25 mouse cellular contexts compared by ENCODE assay signal in the genomic region with DNA sequence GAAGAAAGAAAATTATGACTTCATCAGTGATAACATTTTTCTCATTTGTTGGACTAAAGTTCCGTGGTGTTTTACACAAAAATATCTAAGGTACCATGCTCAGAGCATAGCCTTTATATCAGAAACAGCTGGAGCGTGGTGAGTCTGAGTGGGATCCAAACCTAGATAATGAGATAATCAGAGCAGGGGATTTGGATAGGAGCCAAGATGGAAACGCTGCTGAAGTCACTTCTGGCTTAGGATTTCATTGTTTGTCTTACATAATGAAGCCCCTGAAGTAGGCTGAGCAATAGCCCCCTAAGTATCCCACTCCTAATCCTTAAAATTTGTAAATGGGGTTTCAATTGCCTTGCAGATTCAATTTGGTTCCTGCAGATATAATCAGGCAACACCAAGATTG. TPM values are rescaled to one million over a fixed set of nuclear protein-coding genes. Genes with fewer than 3 reads are reported as not detected.
DNase-seq lines count a peak whose midpoint lies in the region; ATAC-seq and TF ChIP-seq lines count a peak whose summit lies in the region.
"Had no signal": no experiment of that assay in that cellular context is flagged by ENCODE, and none has a peak within 500 bp of the region (broad histone marks: within the 10 kb centered on the region; RNA-seq: fewer than 3 reads in every experiment).

No protein-coding gene starts in this region.

- H3K4me1 ChIP-seq in hindbrain, embryonic 16.5 days (ENCODE audit: control insufficient read depth, insufficient read depth, low read depth, low read length), result no peaks in the 10 kb centered on the region
- no peaks in the 10 kb centered on the region for H3K4me1 ChIP-seq in hindbrain, embryonic 12.5 days
- no peaks in the 10 kb centered on the region for H3K4me1 ChIP-seq in midbrain, embryonic 14.5 days (ENCODE audit: control insufficient read depth, insufficient read depth, low read length)
- 0 out of 2 replicates have a peak, but pooled peaks cover 4% of the 10 kb centered on the region for H3K4me1 ChIP-seq in midbrain, embryonic 13.5 days (replicated peaks)
- no peaks in the 10 kb centered on the region for H3K4me1 ChIP-seq in embryonic facial prominence, embryonic 14.5 days (ENCODE audit: control insufficient read depth, insufficient read depth, low read length)
- H3K4me1 ChIP-seq in forebrain, postnatal 0 days (ENCODE audit: insufficient read depth), result no peaks in the 10 kb centered on the region
- H3K4me1 ChIP-seq: limb, embryonic 12.5 days had no signal

- peak; percentile 52; the same call in 1 of the 2 replicates for ATAC-seq in hindbrain, embryonic 16.5 days
- no peak for ATAC-seq in hindbrain, embryonic 12.5 days (ENCODE audit: low FRiP score)
- no peak for ATAC-seq in midbrain, embryonic 14.5 days (ENCODE audit: low FRiP score, low TSS enrichment)
- ATAC-seq in midbrain, embryonic 13.5 days, result no peak
- 0 out of 2 replicates have a peak, but pooled peaks have one; percentile 47 for ATAC-seq in embryonic facial prominence, embryonic 14.5 days (ENCODE audit: low read depth)
- no peak for ATAC-seq in forebrain, postnatal 0 days
- ATAC-seq in granulocyte monocyte progenitor cell, adult 5-6 weeks (replicated peaks; ENCODE audit: poor library complexity, severe bottlenecking), result no peak
- ATAC-seq: activated CD4-positive, CD25-positive, alpha-beta regulatory T cell, adult 4 months; inflammation-experienced regulatory T-cells, adult 6 months; lung, postnatal 0 days had no signal

- peak; percentile 68 for DNase-seq in midbrain, embryonic 14.5 days
- DNase-seq in embryonic facial prominence, embryonic 14.5 days (ENCODE audit: low spot score), result peak; percentile 76
- peak; percentile 11 for DNase-seq in forebrain, postnatal 0 days
- no peak for DNase-seq in adrenal gland, adult 8-10 months
- DNase-seq: adrenal gland, postnatal 14 days; cerebellum, adult 11 months; cerebellum, postnatal 25 days; gastrocnemius, postnatal 10 days; heart, adult 2 months; heart, postnatal 36 days; kidney, adult 8-10 months; kidney, postnatal 36 days; right cerebral cortex, adult 18-20 months had no signal

- WGBS in hindbrain, embryonic 16.5 days, result 31% methylated on average over 3 of the region's 3 CpGs
- 57% methylated on average over 3 of the region's 3 CpGs for WGBS in hindbrain, embryonic 12.5 days
- WGBS in midbrain, embryonic 14.5 days, result 33% methylated on average over 3 of the region's 3 CpGs
- WGBS in midbrain, embryonic 13.5 days, result 32% methylated on average over 3 of the region's 3 CpGs
- WGBS in embryonic facial prominence, embryonic 14.5 days, result 26% methylated on average over 3 of the region's 3 CpGs
- WGBS in forebrain, postnatal 0 days, result 17% methylated on average over 3 of the region's 3 CpGs

- H3K27me3 ChIP-seq in hindbrain, embryonic 16.5 days (replicated peaks; ENCODE audit: control insufficient read depth, insufficient read depth, low read length), result no peaks in the 10 kb centered on the region
- H3K27me3 ChIP-seq in hindbrain, embryonic 12.5 days, result no peaks in the 10 kb centered on the region
- no peaks in the 10 kb centered on the region for H3K27me3 ChIP-seq in midbrain, embryonic 14.5 days (ENCODE audit: control insufficient read depth, insufficient read depth, low read length)
- no peaks in the 10 kb centered on the region for H3K27me3 ChIP-seq in midbrain, embryonic 13.5 days
- H3K27me3 ChIP-seq in embryonic facial prominence, embryonic 14.5 days (replicated peaks; ENCODE audit: control insufficient read depth, insufficient read depth, low read length), result no peaks in the 10 kb centered on the region
- H3K27me3 ChIP-seq in forebrain, postnatal 0 days (ENCODE audit: insufficient read depth, low read length), result no peaks in the 10 kb centered on the region
- H3K27me3 ChIP-seq: limb, embryonic 12.5 days had no signal

- no peaks in the 10 kb centered on the region for H3K9me3 ChIP-seq in hindbrain, embryonic 16.5 days (ENCODE audit: control insufficient read depth, low read length)
- no peaks in the 10 kb centered on the region for H3K9me3 ChIP-seq in hindbrain, embryonic 12.5 days (replicated peaks)
- no peaks in the 10 kb centered on the region for H3K9me3 ChIP-seq in midbrain, embryonic 14.5 days (ENCODE audit: control insufficient read depth, low read length)
- H3K9me3 ChIP-seq in midbrain, embryonic 13.5 days, result no peaks in the 10 kb centered on the region
- H3K9me3 ChIP-seq in embryonic facial prominence, embryonic 14.5 days (ENCODE audit: control insufficient read depth, low read length), result no peaks in the 10 kb centered on the region
- no peaks in the 10 kb centered on the region for H3K9me3 ChIP-seq in forebrain, postnatal 0 days (ENCODE audit: low read length)
- H3K9me3 ChIP-seq: limb, embryonic 12.5 days had no signal

- no peaks in the 10 kb centered on the region for H3K36me3 ChIP-seq in hindbrain, embryonic 16.5 days (ENCODE audit: control insufficient read depth, insufficient read depth, low read length)
- H3K36me3 ChIP-seq in hindbrain, embryonic 12.5 days, result no peaks in the 10 kb centered on the region
- no peaks in the 10 kb centered on the region for H3K36me3 ChIP-seq in midbrain, embryonic 14.5 days (ENCODE audit: control insufficient read depth, insufficient read depth, low read length)
- H3K36me3 ChIP-seq in midbrain, embryonic 13.5 days, result no peaks in the 10 kb centered on the region
- H3K36me3 ChIP-seq in embryonic facial prominence, embryonic 14.5 days (ENCODE audit: control insufficient read depth, insufficient read depth, low read length), result no peaks in the 10 kb centered on the region
- H3K36me3 ChIP-seq in forebrain, postnatal 0 days (ENCODE audit: insufficient read depth), result no peaks in the 10 kb centered on the region
- H3K36me3 ChIP-seq: limb, embryonic 12.5 days had no signal

- H3K27ac ChIP-seq in hindbrain, embryonic 16.5 days (ENCODE audit: low read depth, low read length), result no peak overlapping the region
- H3K27ac ChIP-seq in hindbrain, embryonic 12.5 days, result no peak overlapping the region
- H3K27ac ChIP-seq in midbrain, embryonic 14.5 days (replicated peaks; ENCODE audit: low read depth, low read length), result no peak overlapping the region
- no peak overlapping the region for H3K27ac ChIP-seq in midbrain, embryonic 13.5 days
- no peak overlapping the region for H3K27ac ChIP-seq in embryonic facial prominence, embryonic 14.5 days (replicated peaks; ENCODE audit: low read depth, low read length)
- H3K27ac ChIP-seq in forebrain, postnatal 0 days (ENCODE audit: low read depth, low read length), result no peak overlapping the region
- H3K27ac ChIP-seq: heart, adult 2 months; limb, embryonic 12.5 days; liver, embryonic 14.5 days; stomach, postnatal 0 days had no signal

- no peak for TF ChIP-seq CTCF in forebrain, postnatal 0 days (IDR thresholded peaks at IDR 0.05; ENCODE audit: low read depth)

- no peak overlapping the region for H3K9ac ChIP-seq in hindbrain, embryonic 16.5 days (ENCODE audit: low read depth, low read length)
- no peak overlapping the region for H3K9ac ChIP-seq in hindbrain, embryonic 12.5 days
- no peak overlapping the region for H3K9ac ChIP-seq in midbrain, embryonic 14.5 days (replicated peaks; ENCODE audit: low read length)
- no peak overlapping the region for H3K9ac ChIP-seq in midbrain, embryonic 13.5 days (replicated peaks)
- no peak overlapping the region for H3K9ac ChIP-seq in embryonic facial prominence, embryonic 14.5 days (ENCODE audit: low read depth, low read length)
- no peak overlapping the region for H3K9ac ChIP-seq in forebrain, postnatal 0 days
- H3K9ac ChIP-seq: limb, embryonic 12.5 days; liver, embryonic 14.5 days had no signal

- no peak overlapping the region for H3K4me3 ChIP-seq in hindbrain, embryonic 16.5 days (ENCODE audit: low read length)
- no peak overlapping the region for H3K4me3 ChIP-seq in hindbrain, embryonic 12.5 days
- no peak overlapping the region for H3K4me3 ChIP-seq in midbrain, embryonic 14.5 days (replicated peaks; ENCODE audit: low read depth, low read length)
- H3K4me3 ChIP-seq in midbrain, embryonic 13.5 days (replicated peaks), result no peak overlapping the region
- no peak overlapping the region for H3K4me3 ChIP-seq in embryonic facial prominence, embryonic 14.5 days (ENCODE audit: low read depth, low read length)
- no peak overlapping the region for H3K4me3 ChIP-seq in forebrain, postnatal 0 days (ENCODE audit: low read depth, low read length)
- H3K4me3 ChIP-seq: erythroblast, embryonic 14.5 days; heart, adult 2 months; limb, embryonic 12.5 days; myocyte had no signal

- H3K4me2 ChIP-seq in hindbrain, embryonic 16.5 days (ENCODE audit: low read length), result no peak overlapping the region
- H3K4me2 ChIP-seq in hindbrain, embryonic 12.5 days (replicated peaks), result no peak overlapping the region
- no peak overlapping the region for H3K4me2 ChIP-seq in midbrain, embryonic 14.5 days (ENCODE audit: low read length)
- H3K4me2 ChIP-seq in midbrain, embryonic 13.5 days (replicated peaks), result no peak overlapping the region
- no peak overlapping the region for H3K4me2 ChIP-seq in embryonic facial prominence, embryonic 14.5 days (ENCODE audit: low read depth, low read length)
- H3K4me2 ChIP-seq in forebrain, postnatal 0 days (ENCODE audit: low read depth), result no peak overlapping the region
- H3K4me2 ChIP-seq: limb, embryonic 12.5 days had no signal

RNA-seq across cellular contexts. Expression of a gene that starts 24.2 kb away (rescaled TPM):
- 50.8 and 55.2 TPM in 2 replicates for polyA plus RNA-seq in hindbrain, embryonic 16.5 days (2015; fragmentation: Nextera tagmentation; extraction: Ambion mirVana)
- polyA plus RNA-seq in hindbrain, embryonic 12.5 days (2016; fragmentation: Nextera tagmentation; extraction: Ambion mirVana), result 34.0 and 37.3 TPM in 2 replicates
- polyA plus RNA-seq in midbrain, embryonic 14.5 days (2014; fragmentation: Nextera tagmentation; extraction: Ambion mirVana), result 42.0 and 54.7 TPM in 2 replicates
- 36.4 and 38.5 TPM in 2 replicates for polyA plus RNA-seq in midbrain, embryonic 13.5 days (2015; fragmentation: Nextera tagmentation; extraction: Ambion mirVana)
- polyA plus RNA-seq in embryonic facial prominence, embryonic 14.5 days (2014; fragmentation: Nextera tagmentation; extraction: Ambion mirVana), result 14.2 and 15.2 TPM in 2 replicates
- total RNA-seq in forebrain, postnatal 0 days (2014; rRNA removed), result 75.7 and 83.8 TPM in 2 replicates
- polyA plus RNA-seq in forebrain, postnatal 0 days (2015; fragmentation: Nextera tagmentation; extraction: Ambion mirVana), result 25.7 and 30.9 TPM in 2 replicates
- total RNA-seq in adrenal gland, adult 8-10 months (2022), result 10 to 100 TPM; 16.0 to 32.1 (median 23.2) TPM
- 33.8 and 39.3 TPM in 2 replicates for total RNA-seq in granulocyte monocyte progenitor cell, adult 5-6 weeks (2014; fragmentation: Nextera tagmentation)
- 23.3 and 26.2 TPM in 2 replicates for total RNA-seq in granulocyte monocyte progenitor cell, adult 5-6 weeks (2017)

Comparison
In these comparisons a context has a peak if more than half of its experiments do, and no peak if none do; other contexts are left out.
1. ATAC-seq: peak in hindbrain, embryonic 16.5 days (single experiment) and embryonic facial prominence, embryonic 14.5 days (single experiment); none in hindbrain, embryonic 12.5 days (single experiment), midbrain, embryonic 14.5 days (single experiment), midbrain, embryonic 13.5 days (single experiment), forebrain, postnatal 0 days (single experiment) and granulocyte monocyte progenitor cell, adult 5-6 weeks (single experiment).